Mouse (Mus musculus): Measurements from ENCODE around the gene Kel.

Kel gene

GRCm38 (mm10) chr6:41646220-41646619 is 57.9 kb downstream of the Kel start:
- DNase-seq (ENCODE audit: low read depth) = no peak

- no peak for DNase-seq (ENCODE audit: low read depth)
Measured at GRCm38 (mm10) chr6:41643227-41643626, 60.9 kb downstream of the Kel start.

- DNase-seq (ENCODE audit: low read depth) = no peak
Measured at GRCm38 (mm10) chr6:41642765-41643164, 61.4 kb downstream of the Kel start.

GRCm38 (mm10) chr6:41641173-41641866 is 62.8 kb downstream of the Kel start:
- DNase-seq (ENCODE audit: low read depth) = no peak

- no peak for DNase-seq (ENCODE audit: low read depth)
Measured at GRCm38 (mm10) chr6:41640449-41640848, 63.7 kb downstream of the Kel start.

GRCm38 (mm10) chr6:41637927-41638506 is 66.1 kb downstream of the Kel start:
- DNase-seq (ENCODE audit: low read depth) = no peak

GRCm38 (mm10) chr6:41637393-41637792 is 66.7 kb downstream of the Kel start:
- no peak for DNase-seq (ENCODE audit: low read depth)
